Mouse (Mus musculus): ENCODE results near the gene Rhox3h. TPM values are rescaled to one million over a fixed set of nuclear protein-coding genes. Genes with fewer than 3 reads are reported as not detected.
"Not testable (repeated sequence)": the region's sequence is repeated elsewhere in the genome, so short reads cannot be mapped to it uniquely, and the experiment has no call there.

Rhox3h gene
- polyA plus RNA-seq (2015; fragmentation: Nextera tagmentation; extraction: Ambion mirVana) = not detected in 2 replicates

- ATAC-seq (replicated peaks); H3K27ac ChIP-seq; H3K27me3 ChIP-seq (replicated peaks); H3K9ac ChIP-seq; H3K36me3 ChIP-seq (replicated peaks); H3K4me2 ChIP-seq; H3K4me1 ChIP-seq; H3K9me3 ChIP-seq; H3K4me3 ChIP-seq: not testable (repeated sequence)
- WGBS = 90% methylated on average over 1 of the region's 3 CpGs
These were observed at the start of gene Rhox3h for GRCm38 (mm10) chrX:37668664-37669063. Gene Rhox3h (minus strand): TSS chrX:37668764.

GRCm38 (mm10) chrX:37701821-37702387 lies 33.3 kb upstream of the Rhox3h start:
- no peaks in the 10 kb centered on the region for H3K36me3 ChIP-seq (replicated peaks)
- no peaks in the 10 kb centered on the region for H3K27me3 ChIP-seq (replicated peaks)
- 65% methylated on average over 3 of the region's 3 CpGs for WGBS
- no peak overlapping the region for H3K9ac ChIP-seq
- no peaks in the 10 kb centered on the region for H3K4me1 ChIP-seq
- no peak for ATAC-seq (replicated peaks)
- no peak overlapping the region for H3K4me2 ChIP-seq
- H3K4me3 ChIP-seq = no peak overlapping the region
- H3K9me3 ChIP-seq = no peaks in the 10 kb centered on the region
- no peak overlapping the region for H3K27ac ChIP-seq

- no peak overlapping the region for H3K27ac ChIP-seq
- H3K4me3 ChIP-seq = no peak overlapping the region
- H3K4me1 ChIP-seq = no peaks in the 10 kb centered on the region
- H3K27me3 ChIP-seq (replicated peaks) = no peaks in the 10 kb centered on the region
- no peak overlapping the region for H3K9ac ChIP-seq
- ATAC-seq (replicated peaks) = no peak
- no peaks in the 10 kb centered on the region for H3K36me3 ChIP-seq (replicated peaks)
- WGBS = 80% methylated on average over 2 of the region's 2 CpGs
- H3K9me3 ChIP-seq = no peaks in the 10 kb centered on the region
- no peak overlapping the region for H3K4me2 ChIP-seq
These were observed 23.7 kb upstream of the Rhox3h start for GRCm38 (mm10) chrX:37692261-37692660.

- Histone ChIP-seq H3K9me3 (no peaks in the 10 kb centered on the region), H3K27ac (no peak overlapping the region), H3K4me3 (no peak overlapping the region), H3K4me2 (no peak overlapping the region), H3K9ac (no peak overlapping the region), H3K4me1 (no peaks in the 10 kb centered on the region), H3K27me3 (replicated peaks) (no peaks in the 10 kb centered on the region), H3K36me3 (replicated peaks) (no peaks in the 10 kb centered on the region)
- WGBS = 86% methylated on average over 24 of the region's 24 CpGs
- no peak for ATAC-seq (replicated peaks)
These were observed 14.6 kb upstream of the Rhox3h start for GRCm38 (mm10) chrX:37683031-37683715.

- H3K27me3 ChIP-seq (replicated peaks); H3K4me2 ChIP-seq; H3K4me3 ChIP-seq; H3K4me1 ChIP-seq; H3K27ac ChIP-seq; H3K9ac ChIP-seq; H3K9me3 ChIP-seq; ATAC-seq (replicated peaks); H3K36me3 ChIP-seq (replicated peaks): not testable (repeated sequence)
- WGBS = 90% methylated on average over 8 of the region's 8 CpGs
These were observed 4.6 kb upstream of the Rhox3h start, which contains the start of gene Rhox2h for GRCm38 (mm10) chrX:37673177-37673576. Gene Rhox2h (minus strand): TSS chrX:37673277.

- not testable (repeated sequence) for H3K4me2 ChIP-seq; H3K27me3 ChIP-seq (replicated peaks)
These were observed 17.3 kb downstream of the Rhox3h start, which contains the start of gene Rhox4g for GRCm38 (mm10) chrX:37651227-37651626. Gene Rhox4g (minus strand): TSS chrX:37651327.

GRCm38 (mm10) chrX:37643370-37643769 lies 25.2 kb downstream of the Rhox3h start, which contains the start of gene Rhox2g:
Gene Rhox2g (minus strand): TSS chrX:37643470.
- ATAC-seq (replicated peaks) = not testable (repeated sequence)

More at GRCm38 (mm10) chrX:37651227-37651626, 17.3 kb downstream of the Rhox3h start, which contains the start of gene Rhox4g:
- H3K36me3 ChIP-seq (replicated peaks); H3K27ac ChIP-seq; H3K4me3 ChIP-seq; H3K9ac ChIP-seq; H3K9me3 ChIP-seq; H3K4me1 ChIP-seq; ATAC-seq (replicated peaks): not testable (repeated sequence)
- 90% methylated on average over 19 of the region's 20 CpGs for WGBS

GRCm38 (mm10) chrX:37628512-37628911 lies 40.1 kb downstream of the Rhox3h start, which contains the start of gene Rhox3g:
Gene Rhox3g (minus strand): TSS chrX:37628612.
- not testable (repeated sequence) for H3K9me3 ChIP-seq; ATAC-seq (replicated peaks); H3K27me3 ChIP-seq (replicated peaks); H3K4me2 ChIP-seq; H3K36me3 ChIP-seq (replicated peaks); H3K4me3 ChIP-seq; H3K27ac ChIP-seq; H3K9ac ChIP-seq; H3K4me1 ChIP-seq
- 92% methylated on average over 2 of the region's 2 CpGs for WGBS

More at GRCm38 (mm10) chrX:37643370-37643769, 25.2 kb downstream of the Rhox3h start, which contains the start of gene Rhox2g:
- H3K36me3 ChIP-seq (replicated peaks); H3K4me1 ChIP-seq; H3K9ac ChIP-seq; H3K9me3 ChIP-seq; H3K27me3 ChIP-seq (replicated peaks); H3K4me2 ChIP-seq; H3K4me3 ChIP-seq; H3K27ac ChIP-seq: not testable (repeated sequence)
- 92% methylated on average over 6 of the region's 6 CpGs for WGBS

Other genes starting within 250 kb of the Rhox3h start
- not detected in 2 replicates for gene Rhox4b, start 236.3 kb downstream of the Rhox3h start, polyA plus RNA-seq (2015; fragmentation: Nextera tagmentation; extraction: Ambion mirVana)
- not detected in 2 replicates for gene Rhox2c, start 215.1 kb downstream of the Rhox3h start, polyA plus RNA-seq (2015; fragmentation: Nextera tagmentation; extraction: Ambion mirVana)
- not detected in 2 replicates for gene Rhox3c, start 210.2 kb downstream of the Rhox3h start, polyA plus RNA-seq (2015; fragmentation: Nextera tagmentation; extraction: Ambion mirVana)
- not detected in 2 replicates for gene Rhox4c, start 188.4 kb downstream of the Rhox3h start, polyA plus RNA-seq (2015; fragmentation: Nextera tagmentation; extraction: Ambion mirVana)
- not detected in 2 replicates for gene Rhox2d, start 175.3 kb downstream of the Rhox3h start, polyA plus RNA-seq (2015; fragmentation: Nextera tagmentation; extraction: Ambion mirVana)
- gene Rhox4d, start 154.4 kb downstream of the Rhox3h start, polyA plus RNA-seq (2015; fragmentation: Nextera tagmentation; extraction: Ambion mirVana) = not detected in 2 replicates
- gene Rhox2e, start 138.3 kb downstream of the Rhox3h start, polyA plus RNA-seq (2015; fragmentation: Nextera tagmentation; extraction: Ambion mirVana) = not detected in 2 replicates
- gene Rhox3e, start 126.7 kb downstream of the Rhox3h start, polyA plus RNA-seq (2015; fragmentation: Nextera tagmentation; extraction: Ambion mirVana) = not detected in 2 replicates
- gene Rhox4e, start 111.4 kb downstream of the Rhox3h start, polyA plus RNA-seq (2015; fragmentation: Nextera tagmentation; extraction: Ambion mirVana) = not detected in 2 replicates
- gene Rhox2f, start 97.4 kb downstream of the Rhox3h start, polyA plus RNA-seq (2015; fragmentation: Nextera tagmentation; extraction: Ambion mirVana) = not detected in 2 replicates
- gene Rhox3f, start 87.8 kb downstream of the Rhox3h start, polyA plus RNA-seq (2015; fragmentation: Nextera tagmentation; extraction: Ambion mirVana) = not detected in 2 replicates
- gene Rhox4f, start 61.1 kb downstream of the Rhox3h start, polyA plus RNA-seq (2015; fragmentation: Nextera tagmentation; extraction: Ambion mirVana) = not detected in 2 replicates
- not detected in 2 replicates for gene Rhox3g, start 40.2 kb downstream of the Rhox3h start, polyA plus RNA-seq (2015; fragmentation: Nextera tagmentation; extraction: Ambion mirVana)
- not detected in 2 replicates for gene Rhox2g, start 25.3 kb downstream of the Rhox3h start, polyA plus RNA-seq (2015; fragmentation: Nextera tagmentation; extraction: Ambion mirVana)
- not detected in 2 replicates for gene Rhox4g, start 17.4 kb downstream of the Rhox3h start, polyA plus RNA-seq (2015; fragmentation: Nextera tagmentation; extraction: Ambion mirVana)
- gene Rhox2h, start 4.5 kb upstream of the Rhox3h start, polyA plus RNA-seq (2015; fragmentation: Nextera tagmentation; extraction: Ambion mirVana) = not detected in 2 replicates
- gene Rhox5, start 136.1 kb upstream of the Rhox3h start, polyA plus RNA-seq (2015; fragmentation: Nextera tagmentation; extraction: Ambion mirVana) = 0.47 and 0.76 TPM in 2 replicates
- gene Rhox6, start 158.1 kb upstream of the Rhox3h start, polyA plus RNA-seq (2015; fragmentation: Nextera tagmentation; extraction: Ambion mirVana) = not detected in 2 replicates
- not detected in 2 replicates for gene Rhox7a, start 162.9 kb upstream of the Rhox3h start, polyA plus RNA-seq (2015; fragmentation: Nextera tagmentation; extraction: Ambion mirVana)
- gene Rhox8, start 210.2 kb upstream of the Rhox3h start, polyA plus RNA-seq (2015; fragmentation: Nextera tagmentation; extraction: Ambion mirVana) = not detected in 2 replicates
- not detected in 2 replicates for gene Rhox7b, start 228.5 kb upstream of the Rhox3h start, polyA plus RNA-seq (2015; fragmentation: Nextera tagmentation; extraction: Ambion mirVana)
- gene Rhox9, start 233.0 kb upstream of the Rhox3h start, polyA plus RNA-seq (2015; fragmentation: Nextera tagmentation; extraction: Ambion mirVana) = not detected in 2 replicates

All from midbrain, embryonic 15.5 days (tissue).